Mouse (Mus musculus) monocyte, adult 5-6 weeks (primary cell): ENCODE measurements around the gene Camkk2. TPM values are rescaled to one million over a fixed set of nuclear protein-coding genes. Genes with fewer than 3 reads are reported as not detected.

Source experiments
- ATAC-seq: fragments of 153-309, 156-312 bp; replicated peaks from 2 replicates; pipeline ENCODE4 v1.8.0; 2017; ENCODE audit warnings: mild to moderate bottlenecking; ENCODE audit not compliant: low TSS enrichment, insufficient number of reproducible peaks, severe bottlenecking, poor library complexity, low FRiP score
- total RNA-seq: library from RNA; stranded (forward); fragments of 200-1000, 200-491, 200-594 nt; gene quantifications from 3 replicates; pipeline ENCODE4 v1.2.3, GENCODE M21; 2017

The Camkk2 gene
- total RNA-seq, 1 experiment from 2014 or later: 63.5 TPM

DNA sequence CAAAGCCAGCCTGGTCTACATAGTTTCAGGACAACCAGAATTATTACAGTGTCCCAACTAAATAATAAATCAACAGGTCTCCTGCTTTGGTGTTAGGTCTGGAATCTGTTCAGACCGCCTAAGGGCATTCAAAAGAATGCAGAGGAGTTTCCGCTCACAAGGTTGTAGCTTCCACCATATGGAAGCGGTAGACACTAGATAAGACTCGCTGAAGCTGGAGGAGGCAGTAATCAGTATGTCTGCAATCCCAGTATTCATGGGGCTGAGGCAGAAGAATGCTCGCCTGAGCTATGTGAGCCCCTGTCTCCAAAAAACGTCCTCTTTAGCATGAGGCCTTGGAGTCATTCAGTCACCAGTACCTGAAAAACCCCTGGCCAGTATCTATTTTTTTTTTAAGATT lies 70.4 kb downstream of the Camkk2 start:
- no peak for ATAC-seq

DNA sequence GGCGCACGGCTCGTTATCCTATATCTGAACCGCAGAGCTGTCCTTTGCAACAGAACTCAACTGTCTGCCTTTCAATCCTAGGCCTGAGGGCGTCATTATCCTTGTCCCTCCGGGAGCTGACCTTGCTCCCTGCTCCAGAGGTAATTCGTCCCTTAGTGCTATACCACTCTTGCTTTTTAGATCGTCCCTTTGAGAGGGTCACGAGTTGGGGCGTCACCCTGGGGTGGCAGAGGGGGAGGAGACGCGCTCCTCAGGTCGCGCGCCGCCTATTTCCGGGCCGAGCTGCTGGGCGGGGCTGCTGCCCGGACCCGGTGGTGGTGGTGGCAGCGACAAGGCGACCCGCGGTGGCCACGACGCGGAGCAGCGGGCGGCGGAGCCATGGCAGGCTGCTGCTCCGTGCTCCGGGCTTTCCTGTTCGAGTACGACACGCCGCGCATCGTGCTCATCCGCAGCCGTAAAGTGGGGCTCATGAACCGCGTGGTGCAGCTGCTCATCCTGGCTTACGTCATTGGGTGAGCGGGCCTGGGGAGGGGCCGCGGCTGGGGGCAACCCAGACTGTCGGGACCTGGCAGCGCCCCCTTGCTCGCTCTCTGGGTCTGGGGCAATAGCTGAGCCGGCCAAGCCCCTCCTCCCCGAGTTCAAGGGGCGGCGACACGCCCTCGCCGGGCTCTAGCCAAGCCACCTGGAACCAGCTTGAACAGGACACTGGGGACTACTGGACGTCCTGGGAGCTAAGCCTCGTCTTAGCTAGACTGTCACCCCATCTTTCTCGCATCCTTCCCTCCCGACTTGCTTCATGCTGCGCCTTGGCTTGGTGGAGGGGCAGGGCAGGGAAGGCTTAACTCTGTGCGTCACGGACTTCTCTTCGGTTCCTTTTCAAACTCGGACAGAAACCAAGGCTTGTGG lies 71.7 kb downstream of the Camkk2 start, which contains the start of gene P2rx4:
Gene P2rx4, plus strand, starts transcription at position 269 of the 906 bp plus-strand sequence.
- peak; percentile 65 for ATAC-seq

DNA sequence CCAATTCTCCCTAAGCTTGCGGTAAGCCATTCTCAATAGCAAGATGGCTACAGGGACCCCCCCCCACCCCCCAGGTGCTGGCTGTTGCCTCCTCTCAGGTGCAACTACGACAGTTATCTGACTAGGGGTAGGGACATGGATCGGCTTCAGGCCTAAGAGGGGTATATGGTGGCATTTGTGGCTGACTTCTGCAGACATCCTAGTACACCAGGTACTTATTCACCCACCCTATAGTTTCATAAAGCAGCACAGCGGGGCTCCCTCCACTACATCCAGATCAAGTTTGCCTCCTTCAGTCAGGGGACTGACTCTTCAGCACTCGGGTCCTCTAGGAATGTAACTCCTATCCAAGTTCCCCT lies 72.3 kb downstream of the Camkk2 start:
- no peak; the same call in 1 of the 2 replicates for ATAC-seq

DNA sequence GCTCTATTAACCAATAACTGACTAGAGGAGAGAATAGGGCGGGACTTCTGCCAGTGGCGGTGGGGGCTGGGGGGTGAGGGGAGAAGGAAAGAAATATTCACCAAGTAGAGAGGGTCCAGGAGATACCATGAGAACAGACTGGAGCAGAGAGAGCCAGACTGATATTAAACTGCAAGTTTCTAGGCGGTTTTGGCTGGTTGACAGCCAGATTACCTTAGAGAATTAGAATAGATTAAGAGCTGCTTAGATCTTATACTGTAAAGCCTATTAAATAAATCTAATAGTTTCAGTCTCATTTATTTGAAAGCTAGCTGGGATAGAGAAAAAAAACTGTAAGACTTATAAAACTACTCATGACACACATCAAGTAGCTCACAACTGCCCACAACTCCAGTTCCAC lies 74.0 kb downstream of the Camkk2 start:
- no peak for ATAC-seq

DNA sequence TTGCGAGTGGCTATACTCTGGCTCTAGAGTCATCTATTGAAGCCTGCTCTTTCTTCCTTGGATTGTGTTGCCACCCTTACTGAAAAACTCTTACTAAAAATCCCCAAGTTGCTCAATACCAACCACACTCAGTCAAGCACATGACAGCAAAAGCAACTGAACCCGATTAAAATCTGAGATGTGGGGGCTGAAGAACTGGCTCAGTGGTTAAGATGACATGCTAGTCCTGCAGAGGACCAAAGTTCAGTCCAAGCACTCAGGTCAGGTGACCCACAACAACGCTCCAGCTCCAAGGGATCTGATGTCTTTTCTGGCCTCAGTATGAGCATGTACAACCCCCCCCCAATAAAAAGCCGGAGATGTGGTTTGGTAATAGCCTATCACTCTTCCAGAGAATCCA lies 74.6 kb downstream of the Camkk2 start:
- no peak for ATAC-seq

DNA sequence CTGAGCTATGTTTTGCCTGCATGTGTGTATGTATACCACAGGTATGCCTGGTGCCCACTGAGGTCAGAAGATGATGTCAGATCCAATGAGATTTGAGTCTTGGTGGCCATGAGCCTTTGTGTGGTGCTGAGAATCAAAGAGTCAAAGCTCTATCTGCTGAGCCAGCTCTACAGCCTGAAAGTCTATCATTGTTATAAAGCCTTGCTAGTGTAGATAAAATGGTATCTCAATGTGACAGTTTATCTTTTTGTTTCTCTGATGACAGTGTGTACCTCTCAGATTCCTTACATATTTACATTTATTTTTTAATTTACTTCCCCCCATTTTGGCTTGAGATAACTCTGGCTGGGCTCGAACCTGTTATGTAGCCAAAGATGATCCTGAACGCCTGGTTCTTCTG lies 75.6 kb downstream of the Camkk2 start:
- ATAC-seq: no peak

DNA sequence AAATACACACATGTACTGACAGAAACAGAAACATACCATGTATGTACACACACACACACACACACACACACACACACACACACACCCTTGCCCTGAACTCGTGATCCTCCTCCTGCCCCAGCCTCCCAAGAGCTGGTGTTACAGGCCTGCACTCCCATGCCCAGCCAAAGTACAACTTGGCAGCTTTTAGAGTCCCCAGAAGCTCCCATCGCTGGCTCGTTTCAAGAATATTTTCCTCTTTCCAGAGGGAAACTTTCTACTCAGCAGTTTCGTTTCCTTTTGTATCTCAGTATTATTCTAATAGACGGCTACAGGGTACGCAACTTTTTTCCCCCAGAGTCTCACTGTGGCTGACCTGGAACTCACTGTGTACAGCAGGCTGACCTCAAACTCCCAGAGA lies 77.1 kb downstream of the Camkk2 start:
- ATAC-seq: no peak

DNA sequence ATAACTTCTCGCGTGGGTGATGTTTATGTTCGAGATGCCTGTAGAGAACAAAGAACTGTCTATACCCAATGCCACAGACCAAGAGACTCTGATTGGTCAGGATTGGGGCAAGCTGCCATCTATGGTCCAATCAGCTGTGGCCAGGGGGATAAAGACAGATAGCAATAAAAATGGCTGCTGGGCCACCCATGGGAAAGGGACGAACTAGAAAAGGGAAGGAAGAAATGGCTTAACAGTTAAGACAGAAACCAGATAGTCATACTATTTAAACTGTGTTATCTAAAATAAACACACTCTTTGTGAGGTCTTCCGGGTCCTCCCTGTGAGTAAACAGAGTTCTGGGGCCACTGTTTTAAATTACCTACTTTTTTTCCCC lies 78.4 kb downstream of the Camkk2 start:
- no peak for ATAC-seq

DNA sequence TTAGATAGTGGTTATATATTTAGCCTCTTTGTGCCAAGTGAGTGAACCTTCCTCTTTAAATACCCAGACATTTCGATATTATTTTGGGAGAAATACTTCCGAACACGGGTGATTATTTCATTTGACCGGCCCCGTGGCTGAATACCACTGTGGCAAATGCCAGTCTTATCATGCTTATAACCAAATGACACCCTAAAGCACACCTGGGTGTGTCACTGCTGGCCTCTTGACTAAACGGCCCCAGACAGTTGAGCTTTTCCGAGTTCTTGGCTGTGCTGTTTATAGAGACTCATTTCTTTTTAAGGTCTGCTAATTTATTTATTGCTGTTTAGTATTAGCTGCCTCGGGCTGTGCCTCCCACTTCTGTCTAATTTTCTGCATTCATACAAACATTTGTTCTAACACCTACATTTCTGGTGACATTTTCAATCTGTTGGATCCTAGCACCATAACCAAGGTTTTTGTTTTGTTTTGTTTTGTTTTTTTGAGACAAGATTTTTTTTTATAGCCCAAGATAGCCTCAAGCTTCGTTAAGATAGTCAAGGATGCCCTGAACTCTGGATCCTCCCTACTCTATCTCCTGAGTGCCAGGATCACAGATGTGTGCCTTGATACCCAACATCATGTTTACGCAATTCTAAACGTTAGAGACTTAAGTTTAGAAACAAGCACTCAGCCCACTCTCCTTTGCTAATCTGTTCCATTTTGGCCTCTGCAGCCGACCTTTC lies 78.9 kb downstream of the Camkk2 start:
- ATAC-seq: no peak

DNA sequence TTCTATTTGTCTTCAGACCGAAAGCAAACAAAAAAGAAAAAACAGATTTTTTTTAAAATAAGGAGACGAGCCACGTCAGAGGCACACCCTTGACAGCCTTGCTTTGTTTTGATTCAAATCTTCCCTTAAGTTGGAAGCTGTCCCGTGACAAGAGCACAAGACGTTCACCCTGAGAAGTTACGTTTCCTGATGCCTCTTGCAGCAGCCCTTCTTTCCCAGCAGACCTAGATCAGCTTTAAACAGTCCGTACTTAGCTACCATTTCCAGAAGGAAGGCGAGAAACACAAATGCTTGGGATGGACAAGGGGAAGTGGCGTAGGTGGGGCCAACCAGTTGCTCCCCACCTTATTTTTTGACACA lies 80.5 kb downstream of the Camkk2 start:
- peak; percentile 25; the same call in 1 of the 2 replicates for ATAC-seq

DNA sequence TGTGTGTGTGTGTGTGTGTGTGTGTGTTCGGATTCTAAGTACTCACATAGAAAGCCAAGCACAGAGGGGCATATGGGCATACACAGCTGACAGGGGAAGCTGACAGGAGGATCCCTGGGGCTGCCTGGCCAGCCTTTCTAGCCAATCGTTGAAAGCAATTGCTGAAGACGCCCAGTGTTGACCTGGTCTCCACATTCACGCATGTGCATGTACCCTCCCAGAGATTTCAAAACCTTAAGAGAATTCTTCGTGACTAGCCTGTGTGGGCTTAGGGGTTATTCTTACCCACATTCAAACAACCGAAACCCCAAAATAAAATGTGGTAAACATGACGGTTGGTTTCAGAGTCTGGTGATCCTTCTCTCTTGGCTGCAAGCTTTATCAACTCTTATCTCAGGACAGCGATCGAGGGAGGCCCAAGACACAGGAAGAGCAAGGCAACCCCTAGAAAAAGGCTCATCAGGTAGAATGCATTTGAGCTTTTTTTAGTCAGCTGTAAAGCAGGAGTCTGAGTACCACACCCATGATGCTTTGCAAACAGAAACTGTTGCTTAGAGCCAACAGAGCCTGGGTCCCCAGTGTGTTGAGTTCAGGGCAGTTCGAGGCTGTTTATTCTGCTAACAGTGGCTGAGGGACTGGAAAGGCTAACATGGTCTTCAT lies 81.0 kb downstream of the Camkk2 start:
- peak; percentile 12; the same call in 1 of the 2 replicates for ATAC-seq

DNA sequence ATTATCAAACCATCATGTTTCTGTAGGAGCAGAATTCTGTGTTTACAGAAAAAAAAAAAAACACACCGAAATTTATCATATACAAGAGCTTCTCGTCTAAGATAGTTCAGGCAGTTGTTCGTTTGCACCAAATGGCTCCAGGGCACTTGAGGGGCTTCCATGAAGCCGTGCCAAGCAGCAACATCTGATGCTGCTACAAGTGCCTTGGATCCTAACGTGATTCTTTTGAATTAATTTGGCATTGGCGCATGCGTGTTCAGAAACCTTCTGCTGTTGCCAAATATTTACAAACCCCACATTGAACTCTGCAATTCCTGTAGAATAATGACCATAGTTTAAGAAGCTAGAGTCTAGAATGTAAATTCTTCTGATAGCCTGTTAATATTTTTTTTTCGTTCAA lies 83.7 kb downstream of the Camkk2 start:
- ATAC-seq: no peak

DNA sequence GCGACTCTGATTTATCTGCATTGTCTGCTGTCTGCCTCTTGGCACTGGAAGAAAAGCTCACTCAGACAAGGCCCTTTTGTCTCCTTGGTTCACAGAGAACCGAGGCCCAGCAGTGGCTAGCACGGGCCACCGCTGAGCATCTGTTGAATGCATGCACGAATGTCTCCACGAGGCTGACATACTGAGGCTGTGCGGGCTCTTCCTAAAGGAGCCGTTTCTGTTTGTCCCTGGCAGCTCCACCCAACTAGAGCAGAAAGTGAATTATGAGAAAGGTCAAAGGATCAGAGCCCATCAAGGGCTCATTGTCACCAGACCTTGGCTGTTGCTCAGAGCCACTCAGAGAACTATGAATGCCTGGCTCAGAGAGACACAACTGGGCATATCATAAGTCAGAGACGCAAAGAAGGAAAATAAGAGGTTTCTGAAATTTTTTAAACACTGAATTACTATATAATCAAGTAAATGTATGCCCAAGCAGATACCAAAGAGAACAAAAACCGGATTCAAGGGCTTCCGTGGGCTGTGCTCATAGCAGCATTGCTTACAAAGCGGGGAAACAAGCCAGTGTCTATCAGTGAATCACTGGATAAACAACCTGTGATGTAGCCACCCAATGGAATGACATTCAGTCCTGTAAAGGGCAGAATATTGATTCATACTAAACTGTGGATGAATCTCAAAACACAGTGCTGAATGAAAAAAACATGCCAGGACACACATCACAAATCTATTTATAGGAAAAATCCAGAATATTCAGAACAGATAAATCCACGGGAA lies 85.6 kb downstream of the Camkk2 start:
- no peak for ATAC-seq

DNA sequence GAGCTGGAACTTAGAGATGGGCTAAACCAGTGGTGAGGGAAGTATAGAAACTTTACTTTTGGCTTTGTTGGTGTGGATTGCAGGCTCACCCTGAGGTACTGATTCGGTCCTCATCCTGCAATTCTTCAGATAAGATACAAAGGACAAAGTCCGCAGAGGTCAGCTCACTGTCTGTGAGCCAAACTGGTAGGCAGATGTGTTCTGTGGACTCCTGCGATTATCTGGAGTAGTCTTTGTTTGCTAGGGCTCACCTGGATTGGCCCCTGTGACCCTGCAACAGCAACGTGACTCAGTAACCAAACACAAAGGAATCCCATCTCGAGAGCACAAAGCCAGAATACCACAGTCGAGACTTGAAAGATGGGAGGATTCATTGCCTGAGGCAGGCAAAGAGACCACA lies 88.7 kb downstream of the Camkk2 start:
- ATAC-seq: no peak

DNA sequence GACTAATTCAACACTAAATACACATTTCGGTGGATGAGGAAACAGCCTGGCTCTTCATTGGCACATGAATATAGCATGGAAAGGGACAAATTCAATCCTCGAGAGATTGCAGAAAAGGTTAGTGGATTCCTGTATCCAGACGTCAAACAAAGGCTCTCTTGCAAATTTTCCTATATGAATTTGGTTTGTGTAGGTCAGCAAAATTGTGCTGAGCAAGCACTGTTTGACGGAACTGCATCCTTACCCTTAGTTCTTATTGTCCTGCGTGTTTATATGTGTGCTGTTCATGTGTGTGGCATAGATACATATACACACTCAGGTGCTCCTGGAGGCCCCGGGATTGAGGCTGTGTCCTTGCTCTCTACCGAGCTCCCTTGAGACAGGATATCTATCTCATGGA lies 90.1 kb downstream of the Camkk2 start:
- ATAC-seq: no peak

DNA sequence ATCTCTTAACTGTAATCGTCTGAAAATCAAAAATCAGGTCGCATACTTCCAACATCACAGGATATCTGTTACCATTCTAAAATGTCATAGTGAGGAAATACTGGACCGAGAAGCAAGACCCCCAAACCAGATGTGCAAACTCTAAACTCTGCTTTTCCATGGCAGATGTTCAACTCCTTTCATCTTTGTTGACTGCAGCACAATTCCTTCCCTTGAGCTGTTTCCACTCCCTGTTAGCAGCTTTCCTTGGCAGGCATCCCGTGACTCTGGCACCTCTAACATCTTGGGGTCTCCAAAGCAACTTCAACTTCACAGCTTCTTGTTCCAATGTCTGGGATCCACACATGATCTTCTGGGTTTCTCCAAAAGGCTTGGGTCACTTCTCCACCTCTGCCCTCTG lies 91.8 kb downstream of the Camkk2 start:
- ATAC-seq: no peak

DNA sequence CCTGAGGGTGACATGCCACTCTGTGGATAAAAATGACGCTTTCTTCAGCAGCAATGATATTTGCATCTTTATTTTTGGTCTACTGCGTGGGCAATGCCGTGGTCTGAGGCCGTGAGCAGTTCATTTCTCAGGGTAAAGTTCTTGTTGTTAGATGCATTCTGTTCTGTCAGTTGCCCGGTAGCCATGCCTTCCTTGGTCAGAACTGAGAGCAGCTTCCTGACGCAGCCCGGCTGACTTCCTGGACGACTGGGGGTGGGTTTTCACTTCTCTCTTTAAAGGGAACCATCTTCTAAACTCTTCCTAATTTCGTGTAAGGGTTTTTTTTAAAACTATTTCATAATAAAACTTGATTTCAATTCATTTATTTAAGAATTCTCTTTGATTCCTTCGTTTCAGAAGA lies 95.3 kb downstream of the Camkk2 start:
- ATAC-seq: peak; percentile 64; the same call in 1 of the 2 replicates

DNA sequence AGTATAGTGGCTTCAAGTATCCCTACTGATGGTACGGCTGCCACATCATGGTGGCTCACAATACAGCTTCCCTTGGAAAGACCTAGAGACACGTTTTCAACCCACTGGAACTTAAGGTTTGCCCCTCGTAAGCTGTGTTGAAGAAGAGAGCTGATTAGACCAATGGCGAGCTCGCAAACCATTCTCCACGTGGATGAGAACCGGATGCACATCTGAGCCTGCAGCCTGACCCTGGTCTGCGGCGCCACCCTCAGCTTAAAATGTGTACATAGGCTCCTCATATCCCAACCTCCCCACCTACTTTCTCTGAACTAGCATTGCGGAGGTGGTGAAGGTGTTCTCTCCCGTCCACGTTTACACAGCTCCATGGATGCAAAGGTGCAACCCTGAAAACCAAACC lies 97.9 kb downstream of the Camkk2 start:
- no peak for ATAC-seq
